Comparison of ENCODE assay signal across 24 mouse cellular contexts in the genomic region with DNA sequence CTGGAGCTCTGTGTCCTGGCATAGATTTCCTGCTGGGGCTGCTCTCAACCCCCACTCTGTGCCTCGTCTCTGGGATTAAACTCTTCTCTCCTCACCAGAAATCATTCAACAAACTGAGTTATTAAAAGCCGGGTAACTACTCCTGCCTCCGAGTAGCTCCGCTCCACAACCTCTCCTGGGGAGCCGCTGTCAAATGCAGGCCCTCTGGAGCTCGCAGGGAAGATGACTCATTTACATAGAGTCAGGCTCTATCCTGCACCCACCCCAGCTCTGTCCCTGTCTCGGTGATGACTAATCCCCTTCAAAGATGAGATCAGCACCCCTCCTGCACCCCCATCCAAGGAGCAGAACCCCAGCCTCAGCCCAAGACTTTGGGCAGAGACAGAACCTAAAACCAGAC. TPM values are rescaled to one million over a fixed set of nuclear protein-coding genes. Genes with fewer than 3 reads are reported as not detected.
DNase-seq lines count a peak whose midpoint lies in the region; ATAC-seq and TF ChIP-seq lines count a peak whose summit lies in the region.
"Had no signal": no experiment of that assay in that cellular context is flagged by ENCODE, and none has a peak within 500 bp of the region (broad histone marks: within the 10 kb centered on the region; RNA-seq: fewer than 3 reads in every experiment).

No protein-coding gene starts in this region.

- H3K27ac ChIP-seq in layer of hippocampus, adult 2 months, result peak overlapping the region; percentile 75
- H3K27ac ChIP-seq in embryonic fibroblast, embryonic 13.5 days (ENCODE audit: insufficient read depth, low read length), result peak overlapping the region; percentile 54; the same call in 1 of the 2 replicates
- no peak overlapping the region for H3K27ac ChIP-seq in forebrain, embryonic 11.5 days (ENCODE audit: low read depth, low read length)
- H3K27ac ChIP-seq: heart, adult 2 months; hindbrain, embryonic 10.5 days; neural tube, embryonic 13.5 days had no signal

- TF ChIP-seq POLR2A in embryonic fibroblast, embryonic 13.5 days (IDR thresholded peaks at IDR 0.05; ENCODE audit: low read depth, low read length), result no peak

- H3K9me3 ChIP-seq in forebrain, embryonic 11.5 days (ENCODE audit: control insufficient read depth, low read length), result no peaks in the 10 kb centered on the region
- H3K9me3 ChIP-seq: hindbrain, embryonic 10.5 days; neural tube, embryonic 13.5 days had no signal

- H3K4me1 ChIP-seq in embryonic fibroblast, embryonic 13.5 days (ENCODE audit: control insufficient read depth, insufficient read depth, low read length), result peaks cover 8% of the 10 kb centered on the region
- no peaks in the 10 kb centered on the region for H3K4me1 ChIP-seq in forebrain, embryonic 11.5 days (replicated peaks; ENCODE audit: control insufficient read depth, insufficient read depth, low read length)
- H3K4me1 ChIP-seq: hindbrain, embryonic 10.5 days; neural tube, embryonic 13.5 days had no signal

- WGBS in forebrain, embryonic 11.5 days, result 38% methylated on average over 7 of the region's 7 CpGs

- no peak for TF ChIP-seq CTCF in layer of hippocampus, adult 2 months (conservative IDR thresholded peaks at IDR 0.05)
- TF ChIP-seq CTCF in embryonic fibroblast, embryonic 13.5 days (IDR thresholded peaks at IDR 0.05; ENCODE audit: borderline replicate concordance, insufficient read depth, low read length), result no peak

- ATAC-seq in forebrain, embryonic 11.5 days (replicated peaks; ENCODE audit: low FRiP score), result no peak
- ATAC-seq: forebrain, embryonic 16.5 days had no signal

- H3K4me3 ChIP-seq in layer of hippocampus, adult 2 months, result no peak overlapping the region
- H3K4me3 ChIP-seq in embryonic fibroblast, embryonic 13.5 days (ENCODE audit: insufficient read depth, low read length), result no peak overlapping the region
- no peak overlapping the region for H3K4me3 ChIP-seq in forebrain, embryonic 11.5 days (ENCODE audit: low read depth, low read length)
- H3K4me3 ChIP-seq: erythroblast, embryonic 14.5 days; heart, adult 2 months; hindbrain, embryonic 10.5 days; neural tube, embryonic 13.5 days had no signal

- no peak overlapping the region for H3K4me2 ChIP-seq in forebrain, embryonic 11.5 days (ENCODE audit: low read depth, low read length, severe bottlenecking)
- H3K4me2 ChIP-seq: neural tube, embryonic 13.5 days had no signal

- no peaks in the 10 kb centered on the region for H3K36me3 ChIP-seq in forebrain, embryonic 11.5 days (ENCODE audit: control insufficient read depth, insufficient read depth, low read length)
- H3K36me3 ChIP-seq: hindbrain, embryonic 10.5 days; neural tube, embryonic 13.5 days had no signal

- H3K9ac ChIP-seq in forebrain, embryonic 11.5 days (ENCODE audit: low read length), result no peak overlapping the region
- H3K9ac ChIP-seq: neural tube, embryonic 13.5 days had no signal

- DNase-seq in layer of hippocampus, adult 2 months (ENCODE audit: low spot score in 2 of 2), result peak in 1 of 2 experiments; percentile 52
- DNase-seq in layer of hippocampus, postnatal 10 days (ENCODE audit: low spot score in 2 of 2), result no peak
- peak; percentile 81 for DNase-seq in 3T3-L1 (ENCODE audit: low read depth, low spot score)
- peak; percentile 6 for DNase-seq in MN1 (ENCODE audit: low spot score)
- DNase-seq in spleen, postnatal 4 days (ENCODE audit: low spot score in 2 of 2), result no peak
- no peak for DNase-seq in forebrain, embryonic 11.5 days (ENCODE audit: low spot score)
- DNase-seq: cerebellum, postnatal 14 days; gastrocnemius, postnatal 10 days; heart, adult 2 months; kidney, adult 18-20 months; kidney, postnatal 14 days; lung, adult 18-20 months; lung, postnatal 36 days; right cerebral cortex, postnatal 4 days; thymus, postnatal 4 days had no signal

- H3K27me3 ChIP-seq in forebrain, embryonic 11.5 days (ENCODE audit: control insufficient read depth, insufficient read depth, low read length), result no peaks in the 10 kb centered on the region
- H3K27me3 ChIP-seq: CH12.LX; neural tube, embryonic 13.5 days had no signal

RNA-seq across cellular contexts. Expression of a gene that starts 34.6 kb away (rescaled TPM):
- 10 to 100 TPM; 22.8 to 23.2 TPM for total RNA-seq in layer of hippocampus, adult 2 months (2021)
- total RNA-seq in layer of hippocampus, postnatal 10 days (2021), result 10 to 100 TPM; 21.0 to 23.1 TPM
- not detected in 2 replicates for polyA plus RNA-seq in embryonic fibroblast, embryonic 13.5 days (2011; ENCODE audit: insufficient read length, low read depth, missing spikeins)
- 0.13 TPM in 1 of 2 replicates, not detected in the other for polyA plus RNA-seq in forebrain, embryonic 11.5 days (2014; fragmentation: Nextera tagmentation; extraction: Ambion mirVana)
- total RNA-seq: CH12.LX; gastrocnemius, postnatal 10 days; heart, adult 2 months; liver, adult 2 months; monocyte, adult 5-6 weeks had no signal
- polyA plus RNA-seq: heart, embryonic 16.5 days had no signal

Comparison
In these comparisons a context has a peak if more than half of its experiments do, and no peak if none do; other contexts are left out.
1. DNase-seq: peak in 3T3-L1 (single experiment) and MN1 (single experiment); none in layer of hippocampus, postnatal 10 days (0 of 2), spleen, postnatal 4 days (0 of 2) and forebrain, embryonic 11.5 days (single experiment).